Mouse (Mus musculus) gastrocnemius, adult 2 months (tissue): ENCODE data around the gene Spag5. TPM values are rescaled to one million over a fixed set of nuclear protein-coding genes. Genes with fewer than 3 reads are reported as not detected.
A peak's percentile ranks its signal among the peaks of the same experiment; 100 is the strongest.

Experiments used
- DNase-seq: peaks from one replicate; pipeline ENCODE4 v3.0.0; 2022
- H3K27ac ChIP-seq: fragments of 200-600 bp; 2 replicates; pipeline ENCODE4 v1.8.1; 2022; ENCODE audit warnings: mild to moderate bottlenecking
- H3K4me3 ChIP-seq: fragments of 200-600 bp; 2 replicates; pipeline ENCODE4 v1.8.1; 2022; ENCODE audit warnings: mild to moderate bottlenecking, moderate library complexity
- CTCF ChIP-seq: fragments of 200-600 bp; IDR thresholded peaks from 2 replicates; pipeline ENCODE4 v1.8.1; 2022; ENCODE audit warnings: antibody characterized with exemption, mild to moderate bottlenecking, moderate library complexity
- intact Hi-C: fragments of 180-260 bp; cut with DNase I; formaldehyde crosslinking; loops from one replicate; pipeline ENCODE4 v1.15.1; 2025
- total RNA-seq, 2 experiments: library from RNA; stranded (reverse); gene quantifications; 2 replicates each; pipeline ENCODE4 v1.2.3; 2021

Gene Spag5
- total RNA-seq, 2 experiments from 2014 or later = 0.81 to 2.0 TPM

- no peak for DNase-seq
- no peak for TF ChIP-seq CTCF
- Histone ChIP-seq H3K4me3 (no peak overlapping the region), H3K27ac (no peak overlapping the region)
- intact Hi-C loops = loop anchor here (1.0 kb wide), 1 partner anchor 39 kb away; no protein-coding TSS in a partner anchor
Observed at GRCm38 (mm10) chr11:78360789-78361131, 59.4 kb downstream of the Spag5 start.

DNA sequence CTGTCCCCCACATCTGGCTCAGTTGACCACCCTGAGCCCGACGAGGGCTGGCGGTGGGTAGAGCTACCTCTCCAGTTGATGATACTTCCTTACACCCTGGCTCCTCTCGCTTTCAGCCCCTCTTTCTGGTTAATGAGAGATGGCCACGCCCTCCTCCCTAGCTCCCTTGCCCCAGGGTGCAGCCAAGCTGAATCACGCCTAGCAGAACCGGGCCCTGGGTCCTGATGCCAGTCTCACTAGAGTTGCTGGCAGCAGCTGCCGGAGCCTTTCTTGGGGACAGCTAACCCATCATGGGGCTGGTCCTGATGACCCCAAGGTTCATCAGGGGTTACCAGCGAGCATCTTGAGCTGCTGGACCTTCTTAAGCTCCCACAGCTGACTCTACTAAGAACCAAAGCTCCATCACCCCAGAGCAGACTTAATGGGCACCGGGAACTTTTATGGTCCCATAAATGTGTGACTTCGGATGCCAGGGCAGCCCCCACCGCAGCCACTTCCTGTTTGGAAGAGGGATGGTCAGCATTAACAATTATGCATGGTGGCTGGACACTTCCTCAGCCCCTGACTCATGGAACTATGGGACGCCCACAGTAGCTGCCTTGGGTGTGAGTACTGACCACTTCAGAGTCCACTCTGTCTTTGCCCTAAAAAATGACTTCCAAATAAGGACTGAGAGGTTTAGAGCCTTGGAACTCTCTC is 62.1 kb downstream of the Spag5 start:
- Histone ChIP-seq H3K27ac (no peak overlapping the region), H3K4me3 (no peak overlapping the region)
- TF ChIP-seq CTCF = no peak
- DNase-seq = no peak
- intact Hi-C loops = no loop called here

DNA sequence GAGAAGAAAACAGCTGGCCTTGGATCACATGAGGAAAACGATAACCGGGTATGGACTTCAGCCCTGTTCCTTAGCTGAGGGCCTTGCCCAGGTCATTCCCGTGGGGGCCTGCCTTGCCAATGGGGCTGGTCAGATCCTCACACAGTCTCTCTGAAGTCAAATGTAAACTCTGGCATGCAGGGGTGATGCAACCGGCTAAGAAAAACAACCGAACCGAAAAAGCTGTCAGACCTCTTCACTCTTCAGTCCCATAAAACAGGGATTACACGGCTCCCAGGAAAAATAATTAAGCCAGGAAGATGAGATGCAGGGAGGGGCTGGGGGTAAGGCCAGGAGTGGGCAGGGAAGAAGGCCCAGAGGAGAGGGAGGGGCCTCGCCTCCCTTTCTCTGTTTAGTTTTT is 62.8 kb downstream of the Spag5 start:
- peak; percentile 42 for DNase-seq
- intact Hi-C loops = no loop called here
- TF ChIP-seq CTCF = no peak
- Histone ChIP-seq H3K27ac (no peak overlapping the region), H3K4me3 (no peak overlapping the region)

DNA sequence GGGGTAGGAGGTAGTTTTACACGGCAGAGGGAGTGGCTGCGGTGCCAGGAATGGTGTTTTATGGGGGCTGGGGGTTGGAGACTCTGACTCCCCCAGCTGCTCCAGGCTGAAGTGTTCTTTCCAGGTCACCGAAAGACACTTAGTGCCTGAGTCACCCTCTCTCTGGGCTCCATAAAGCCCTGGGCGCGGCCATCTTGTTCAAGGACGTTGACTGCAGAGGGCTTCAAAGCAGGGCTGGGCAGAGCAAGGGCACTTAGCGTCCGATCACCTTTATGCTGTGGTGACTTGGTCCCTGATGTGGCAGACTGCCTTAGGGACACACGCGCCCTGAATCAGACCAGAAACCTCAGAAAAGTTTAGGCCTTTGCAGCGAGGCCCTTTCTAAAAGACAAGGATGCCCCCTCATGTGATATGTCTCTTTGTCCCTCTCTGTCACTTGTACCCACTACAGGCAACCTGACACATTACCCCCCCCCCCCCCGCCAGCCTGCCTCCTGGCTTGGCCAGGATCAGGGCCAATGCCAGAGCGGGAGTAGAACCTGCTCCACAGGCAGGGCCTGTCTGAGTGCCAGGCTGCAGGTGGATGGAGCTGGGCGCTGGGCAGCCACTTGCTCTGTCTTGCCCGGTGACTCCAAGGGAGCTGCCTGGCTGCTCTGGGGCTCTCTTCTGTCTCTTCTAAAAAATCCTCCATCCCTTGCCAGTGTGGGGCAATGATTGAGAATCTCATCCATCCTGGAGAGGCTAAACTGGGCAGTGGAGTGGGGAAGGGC is 66.3 kb downstream of the Spag5 start:
- intact Hi-C loops = no loop called here
- no peak for DNase-seq
- no peak for TF ChIP-seq CTCF
- Histone ChIP-seq H3K27ac (no peak overlapping the region), H3K4me3 (no peak overlapping the region)

GRCm38 (mm10) chr11:78370389-78370788 is 69.1 kb downstream of the Spag5 start:
- Histone ChIP-seq H3K27ac (no peak overlapping the region), H3K4me3 (no peak overlapping the region)
- no peak for TF ChIP-seq CTCF
- no peak for DNase-seq
- intact Hi-C loops = no loop called here

- no peak for DNase-seq
- H3K4me3 ChIP-seq = no peak overlapping the region
- intact Hi-C loops = no loop called here
- H3K27ac ChIP-seq = no peak overlapping the region
- TF ChIP-seq CTCF = no peak
Observed at GRCm38 (mm10) chr11:78371711-78372110, 70.4 kb downstream of the Spag5 start.

Other genes starting within 250 kb of the Spag5 start
- 10 to 100 TPM; 18.8 to 26.2 TPM for gene Eral1, start 221.1 kb upstream of the Spag5 start, total RNA-seq
- 1 to 10 TPM; 7.1 to 7.9 TPM for gene Fam222b, start 206.9 kb upstream of the Spag5 start, total RNA-seq
- 1 to 10 TPM; 2.1 to 2.8 TPM for gene Traf4, start 135.9 kb upstream of the Spag5 start, total RNA-seq
- gene Nek8, start 124.9 kb upstream of the Spag5 start, total RNA-seq = under 1 TPM; 0.36 to 0.75 TPM
- 1 to 10 TPM; 1.3 to 1.7 TPM for gene Tlcd1, start 124.8 kb upstream of the Spag5 start, total RNA-seq
- 100 to 1,000 TPM; 760 to 970 TPM for gene Rpl23a, start 117.9 kb upstream of the Spag5 start, total RNA-seq
- 1 to 10 TPM; 3.3 to 4.6 TPM for gene Rab34, start 113.1 kb upstream of the Spag5 start, total RNA-seq
- gene Proca1, start 108.1 kb upstream of the Spag5 start, total RNA-seq = under 1 TPM in 1 of 2 experiments, not detected in 1; 0.81 TPM
- gene Sdf2, start 55.8 kb upstream of the Spag5 start, total RNA-seq = 10 to 100 TPM; 47.3 to 48.0 TPM
- gene Supt6, start 55.5 kb upstream of the Spag5 start, total RNA-seq = 10 to 100 TPM; 30.3 to 33.7 TPM
- 100 to 1,000 TPM; 221 to 231 TPM for gene 2610507B11Rik, start 39.8 kb upstream of the Spag5 start, total RNA-seq
- gene BC030499, start 10.7 kb upstream of the Spag5 start, total RNA-seq = under 1 TPM; 0.75 to 0.87 TPM
- 1 to 10 TPM; 1.6 to 2.7 TPM for gene Aldoc, start 21.4 kb downstream of the Spag5 start, total RNA-seq
- gene Pigs, start 26.9 kb downstream of the Spag5 start, total RNA-seq = 10 to 100 TPM; 20.0 to 21.3 TPM
- gene Unc119, start 42.0 kb downstream of the Spag5 start, total RNA-seq = 1 to 10 TPM; 7.1 to 9.2 TPM
- not detected for gene Foxn1, start 85.0 kb downstream of the Spag5 start, total RNA-seq
- gene Slc13a2, start 120.7 kb downstream of the Spag5 start, total RNA-seq = not detected
- gene Slc46a1, start 164.2 kb downstream of the Spag5 start, total RNA-seq = 1 to 10 TPM in 1 of 2 experiments, under 1 TPM in 1; 0.77 to 1.4 TPM
- gene Sarm1, start 196.2 kb downstream of the Spag5 start, total RNA-seq = under 1 TPM; 0.64 to 0.71 TPM
- gene Vtn, start 197.6 kb downstream of the Spag5 start, total RNA-seq = 10 to 100 TPM; 11.7 to 14.5 TPM
- not detected for gene Sebox, start 201.9 kb downstream of the Spag5 start, total RNA-seq
- gene Tmem199, start 210.6 kb downstream of the Spag5 start, total RNA-seq = 10 to 100 TPM; 11.9 to 13.0 TPM
- gene Poldip2, start 210.7 kb downstream of the Spag5 start, total RNA-seq = 100 to 1,000 TPM in 1 of 2 experiments, 10 to 100 TPM in 1; 98.0 to 113 TPM
- gene Tnfaip1, start 234.8 kb downstream of the Spag5 start, total RNA-seq = 10 to 100 TPM; 45.7 to 49.8 TPM
- 10 to 100 TPM; 17.8 to 21.6 TPM for gene Ift20, start 234.8 kb downstream of the Spag5 start, total RNA-seq
- 1 to 10 TPM; 2.3 to 2.5 TPM for gene Tmem97, start 249.2 kb downstream of the Spag5 start, total RNA-seq